Mouse (Mus musculus) testis, adult 2 months (tissue): Measurements from ENCODE around the gene Bricd5.
"Not testable (repeated sequence)": the region's sequence is repeated elsewhere in the genome, so short reads cannot be mapped to it uniquely, and the experiment has no call there.

Source experiments
- CTCF ChIP-seq: fragments of 200-500 bp; IDR thresholded peaks from 2 replicates; pipeline ENCODE4 v1.5.1; 2012; ENCODE audit warnings: low read depth, mild to moderate bottlenecking, inconsistent platforms, low read length, moderate library complexity; ENCODE audit not compliant: control insufficient read depth, insufficient read depth, insufficient replicate concordance
- POLR2A ChIP-seq: fragments of 200-500 bp; IDR thresholded peaks from 2 replicates; pipeline ENCODE4 v1.6.1; 2012; ENCODE audit warnings: low read depth, mild to moderate bottlenecking, inconsistent platforms, low read length, moderate library complexity; ENCODE audit not compliant: control insufficient read depth

DNA sequence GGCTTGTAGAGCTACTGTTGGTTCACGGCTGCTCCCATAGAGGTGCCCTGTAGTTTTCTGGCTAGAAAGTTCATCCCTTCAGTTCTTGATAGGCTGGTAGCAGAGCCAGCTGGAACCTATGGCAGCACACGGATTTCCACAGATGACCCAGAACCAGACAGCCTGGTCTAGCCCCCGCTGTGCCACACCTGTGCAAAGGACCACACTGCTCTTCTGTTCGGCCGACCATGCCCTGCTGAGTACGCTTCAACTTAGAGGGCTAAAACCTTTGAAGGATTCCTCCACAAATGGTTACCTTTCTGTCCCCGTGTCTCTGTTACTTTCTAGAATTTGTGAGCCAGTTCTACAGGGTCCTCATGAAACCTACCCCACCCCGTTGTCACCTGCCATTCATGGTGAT, 48.4 kb upstream of the Bricd5 start:
- TF ChIP-seq CTCF, POLR2A: not testable (repeated sequence)
